Mouse (Mus musculus): Measurements from ENCODE around the gene Slc24a2. TPM values are rescaled to one million over a fixed set of nuclear protein-coding genes. Genes with fewer than 3 reads are reported as not detected.

Slc24a2 gene
- not detected in 2 replicates for polyA plus RNA-seq (2012; ENCODE audit: low replicate concordance)

GRCm38 (mm10) chr4:87229960-87230551 lies at the start of gene Slc24a2:
TSS of gene Slc24a2 (minus strand) at chr4:87230477.

